Mouse (Mus musculus): Measurements from ENCODE around the gene Acot11. TPM values are rescaled to one million over a fixed set of nuclear protein-coding genes. Genes with fewer than 3 reads are reported as not detected.

The Acot11 gene
- polyA plus RNA-seq, 1 experiment from 2014 or later, result 5.0 TPM

DNA sequence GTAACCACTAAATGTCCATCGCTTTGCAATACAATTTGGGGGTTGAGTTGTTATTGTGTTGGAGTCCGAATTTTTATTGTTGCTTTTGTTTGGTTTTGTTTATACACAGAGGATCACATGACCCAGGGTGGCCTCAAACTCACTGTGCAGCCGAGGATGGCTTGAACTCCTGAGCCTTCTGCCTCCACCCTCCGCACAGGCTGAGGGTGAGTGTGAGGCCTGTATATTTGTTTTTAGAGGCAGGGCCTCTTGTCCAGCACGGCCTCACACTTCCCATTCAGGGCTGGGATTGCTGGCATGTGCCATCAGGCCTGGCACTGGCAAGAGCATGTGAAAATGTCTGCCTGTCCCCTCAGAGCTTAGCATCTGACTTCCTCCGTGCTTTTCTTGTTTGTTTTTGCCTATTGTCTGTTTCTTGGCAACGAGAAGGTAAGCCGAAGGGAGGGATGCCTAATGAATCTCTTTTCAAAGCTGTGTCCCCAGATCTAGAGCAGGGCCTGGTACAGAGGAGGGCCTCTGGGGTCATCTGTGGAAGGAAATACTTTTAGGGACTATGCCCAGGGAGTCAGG, 99.6 kb downstream of the Acot11 start:
- peak overlapping the region in 1 of 2 experiments; percentile 38; a peak in 2 of 4 replicates for H3K27ac ChIP-seq (replicated peaks in 1 of 2; ENCODE audit: control insufficient read depth in 1 of 2, insufficient read depth in 1 of 2, low read depth in 2 of 2, low read length in 2 of 2)

GRCm38 (mm10) chr4:106704416-106704815, 100.4 kb downstream of the Acot11 start:
- Histone ChIP-seq H3K4me1 (ENCODE audit: control insufficient read depth in 2 of 2, insufficient read depth in 2 of 2, low read length in 2 of 2) (peaks cover 6% of the 10 kb centered on the region in 2 experiments; a peak in 2 of 4 replicates), H3K9me3 (ENCODE audit: control insufficient read depth, low read length) (no peaks in the 10 kb centered on the region), H3K4me2 (ENCODE audit: low read length) (no peak overlapping the region), H3K36me3 (ENCODE audit: control insufficient read depth, insufficient read depth, low read length) (no peaks in the 10 kb centered on the region), H3K9ac (ENCODE audit: low read length) (no peak overlapping the region), H3K4me3 (ENCODE audit: control insufficient read depth in 1 of 2, insufficient read depth in 1 of 2, low read depth in 1 of 2, low read length in 2 of 2) (no peak overlapping the region), H3K27ac (replicated peaks in 1 of 2; ENCODE audit: control insufficient read depth in 1 of 2, insufficient read depth in 1 of 2, low read depth in 2 of 2, low read length in 2 of 2) (no peak overlapping the region), H3K27me3 (ENCODE audit: control insufficient read depth, insufficient read depth, low read length) (peaks cover 15% of the 10 kb centered on the region)
- 63% methylated on average over 11 of the region's 11 CpGs for WGBS
- ATAC-seq (ENCODE audit: insufficient number of reproducible peaks, insufficient read depth, low FRiP score, low read depth), result no peak

More for the DNA sequence above, 99.6 kb downstream of the Acot11 start:
- H3K9ac ChIP-seq (ENCODE audit: low read length), result no peak overlapping the region
- H3K4me2 ChIP-seq (ENCODE audit: low read length), result no peak overlapping the region
- no peaks in the 10 kb centered on the region for H3K9me3 ChIP-seq (ENCODE audit: control insufficient read depth, low read length)
- ATAC-seq (ENCODE audit: insufficient number of reproducible peaks, insufficient read depth, low FRiP score, low read depth), result no peak
- H3K4me1 ChIP-seq (ENCODE audit: control insufficient read depth in 2 of 2, insufficient read depth in 2 of 2, low read length in 2 of 2), result peaks cover 6% of the 10 kb centered on the region in 2 experiments; a peak in 2 of 4 replicates
- WGBS, result 56% methylated on average over 8 of the region's 8 CpGs
- H3K27me3 ChIP-seq (ENCODE audit: control insufficient read depth, insufficient read depth, low read length), result peaks cover 15% of the 10 kb centered on the region
- no peak overlapping the region for H3K4me3 ChIP-seq (ENCODE audit: control insufficient read depth in 1 of 2, insufficient read depth in 1 of 2, low read depth in 1 of 2, low read length in 2 of 2)
- no peaks in the 10 kb centered on the region for H3K36me3 ChIP-seq (ENCODE audit: control insufficient read depth, insufficient read depth, low read length)

GRCm38 (mm10) chr4:106703956-106704355, 100.8 kb downstream of the Acot11 start:
- Histone ChIP-seq H3K4me1 (ENCODE audit: control insufficient read depth in 2 of 2, insufficient read depth in 2 of 2, low read length in 2 of 2) (peaks cover 6% of the 10 kb centered on the region in 2 experiments; a peak in 2 of 4 replicates), H3K4me2 (ENCODE audit: low read length) (no peak overlapping the region), H3K9ac (ENCODE audit: low read length) (no peak overlapping the region), H3K27me3 (ENCODE audit: control insufficient read depth, insufficient read depth, low read length) (peaks cover 11% of the 10 kb centered on the region), H3K36me3 (ENCODE audit: control insufficient read depth, insufficient read depth, low read length) (no peaks in the 10 kb centered on the region), H3K27ac (replicated peaks in 1 of 2; ENCODE audit: control insufficient read depth in 1 of 2, insufficient read depth in 1 of 2, low read depth in 2 of 2, low read length in 2 of 2) (no peak overlapping the region), H3K4me3 (ENCODE audit: control insufficient read depth in 1 of 2, insufficient read depth in 1 of 2, low read depth in 1 of 2, low read length in 2 of 2) (no peak overlapping the region), H3K9me3 (ENCODE audit: control insufficient read depth, low read length) (no peaks in the 10 kb centered on the region)
- no peak for ATAC-seq (ENCODE audit: insufficient number of reproducible peaks, insufficient read depth, low FRiP score, low read depth)
- 76% methylated on average over 10 of the region's 10 CpGs for WGBS

GRCm38 (mm10) chr4:106700798-106701197, 104.0 kb downstream of the Acot11 start:
- no peak for ATAC-seq (ENCODE audit: insufficient number of reproducible peaks, insufficient read depth, low FRiP score, low read depth)
- Histone ChIP-seq H3K4me3 (ENCODE audit: control insufficient read depth in 1 of 2, insufficient read depth in 1 of 2, low read depth in 1 of 2, low read length in 2 of 2) (no peak overlapping the region), H3K4me1 (ENCODE audit: control insufficient read depth in 2 of 2, insufficient read depth in 2 of 2, low read length in 2 of 2) (peaks cover 3 to 6% of the 10 kb centered on the region in 2 experiments; a peak in 2 of 4 replicates), H3K9ac (ENCODE audit: low read length) (no peak overlapping the region), H3K4me2 (ENCODE audit: low read length) (no peak overlapping the region), H3K27ac (replicated peaks in 1 of 2; ENCODE audit: control insufficient read depth in 1 of 2, insufficient read depth in 1 of 2, low read depth in 2 of 2, low read length in 2 of 2) (no peak overlapping the region), H3K36me3 (ENCODE audit: control insufficient read depth, insufficient read depth, low read length) (no peaks in the 10 kb centered on the region), H3K9me3 (ENCODE audit: control insufficient read depth, low read length) (no peaks in the 10 kb centered on the region), H3K27me3 (ENCODE audit: control insufficient read depth, insufficient read depth, low read length) (peaks cover 11% of the 10 kb centered on the region)
- WGBS, result 49% methylated on average over 4 of the region's 4 CpGs

DNA sequence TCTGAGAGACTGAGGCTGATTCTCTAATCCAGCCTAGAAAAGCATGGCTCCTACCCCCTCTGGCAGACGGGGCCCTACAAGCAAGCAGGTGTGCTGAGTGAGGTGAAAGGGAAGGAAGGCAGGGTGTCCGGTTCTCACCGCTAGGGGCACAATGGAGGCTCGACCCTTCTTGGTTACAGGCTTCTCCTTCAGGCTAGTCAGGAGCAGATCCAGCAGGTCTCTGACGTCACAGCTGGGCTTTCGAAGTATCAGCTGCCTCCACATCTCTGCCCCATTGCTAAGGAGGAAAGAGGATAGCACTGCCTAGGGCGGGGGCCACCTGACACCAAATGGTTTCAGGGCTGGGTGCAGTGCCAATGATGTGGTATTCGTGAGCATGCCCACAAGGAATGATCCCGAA, 104.8 kb downstream of the Acot11 start:
- no peaks in the 10 kb centered on the region for H3K9me3 ChIP-seq (ENCODE audit: control insufficient read depth, low read length)
- no peak overlapping the region for H3K4me3 ChIP-seq (ENCODE audit: control insufficient read depth in 1 of 2, insufficient read depth in 1 of 2, low read depth in 1 of 2, low read length in 2 of 2)
- no peak overlapping the region for H3K27ac ChIP-seq (replicated peaks in 1 of 2; ENCODE audit: control insufficient read depth in 1 of 2, insufficient read depth in 1 of 2, low read depth in 2 of 2, low read length in 2 of 2)
- H3K27me3 ChIP-seq (ENCODE audit: control insufficient read depth, insufficient read depth, low read length), result peaks cover 11% of the 10 kb centered on the region
- peaks cover 3 to 6% of the 10 kb centered on the region in 2 experiments; a peak in 2 of 4 replicates for H3K4me1 ChIP-seq (ENCODE audit: control insufficient read depth in 2 of 2, insufficient read depth in 2 of 2, low read length in 2 of 2)
- no peak for ATAC-seq (ENCODE audit: insufficient number of reproducible peaks, insufficient read depth, low FRiP score, low read depth)
- no peak overlapping the region for H3K4me2 ChIP-seq (ENCODE audit: low read length)
- no peak overlapping the region for H3K9ac ChIP-seq (ENCODE audit: low read length)
- 19% methylated on average over 9 of the region's 9 CpGs for WGBS
- H3K36me3 ChIP-seq (ENCODE audit: control insufficient read depth, insufficient read depth, low read length), result no peaks in the 10 kb centered on the region

Other genes starting within 250 kb of the Acot11 start
- gene Dhcr24, start 244.0 kb downstream of the Acot11 start, polyA plus RNA-seq (2014; fragmentation: Nextera tagmentation; extraction: Ambion mirVana), result 10.4 and 12.0 TPM in 2 replicates
- not detected in 2 replicates for gene Lexm, start 187.8 kb downstream of the Acot11 start, polyA plus RNA-seq (2014; fragmentation: Nextera tagmentation; extraction: Ambion mirVana)
- gene Ttc22, start 182.6 kb downstream of the Acot11 start, polyA plus RNA-seq (2014; fragmentation: Nextera tagmentation; extraction: Ambion mirVana), result 0.62 and 0.80 TPM in 2 replicates
- 10.6 TPM in 2 replicates for gene Pars2, start 153.9 kb downstream of the Acot11 start, polyA plus RNA-seq (2014; fragmentation: Nextera tagmentation; extraction: Ambion mirVana)
- 52.0 and 54.4 TPM in 2 replicates for gene Ttc4, start 126.1 kb downstream of the Acot11 start, polyA plus RNA-seq (2014; fragmentation: Nextera tagmentation; extraction: Ambion mirVana)
- 0.44 and 0.45 TPM in 2 replicates for gene Mroh7, start 74.1 kb downstream of the Acot11 start, polyA plus RNA-seq (2014; fragmentation: Nextera tagmentation; extraction: Ambion mirVana)
- 0.13 and 0.32 TPM in 2 replicates for gene Fam151a, start 71.1 kb downstream of the Acot11 start, polyA plus RNA-seq (2014; fragmentation: Nextera tagmentation; extraction: Ambion mirVana)
- 36.7 and 43.3 TPM in 2 replicates for gene Ssbp3, start 105.7 kb upstream of the Acot11 start, polyA plus RNA-seq (2014; fragmentation: Nextera tagmentation; extraction: Ambion mirVana)

All from heart, embryonic 14.5 days (tissue).